Mouse (Mus musculus) embryonic facial prominence, embryonic 13.5 days (tissue): Measurements from ENCODE around the gene Kdm6b. TPM values are rescaled to one million over a fixed set of nuclear protein-coding genes. Genes with fewer than 3 reads are reported as not detected.

Experiments used
- ATAC-seq: fragments of 200-750 bp; cut with Nextera tagmentation; 2 replicates; pipeline ENCODE4 v1.8.0; 2017; ENCODE audit warnings: low read depth; ENCODE audit not compliant: insufficient number of reproducible peaks, insufficient read depth, low FRiP score, low TSS enrichment
- H3K27ac ChIP-seq: fragments of 300-500 bp; sonication (generic); 2 replicates; pipeline ENCODE4 v1.5.1; 2015; ENCODE audit warnings: moderate library complexity, mild to moderate bottlenecking, inconsistent platforms
- H3K27me3 ChIP-seq: fragments of 300-500 bp; sonication (generic); 2 replicates; pipeline ENCODE4 v1.6.1; 2015; ENCODE audit warnings: mild to moderate bottlenecking, inconsistent platforms
- H3K36me3 ChIP-seq: fragments of 300-500 bp; sonication (generic); 2 replicates; pipeline ENCODE4 v1.6.1; 2015; ENCODE audit warnings: mild to moderate bottlenecking, inconsistent platforms
- H3K4me1 ChIP-seq: fragments of 300-500 bp; sonication (generic); 2 replicates; pipeline ENCODE4 v1.6.1; 2015; ENCODE audit warnings: inconsistent platforms
- H3K4me2 ChIP-seq: fragments of 300-500 bp; sonication (generic); 2 replicates; pipeline ENCODE4 v1.6.1; 2015; ENCODE audit warnings: moderate library complexity, mild to moderate bottlenecking, inconsistent platforms
- H3K4me3 ChIP-seq: fragments of 300-500 bp; sonication (generic); 2 replicates; pipeline ENCODE4 v1.5.1; 2015; ENCODE audit warnings: mild to moderate bottlenecking, inconsistent platforms
- H3K9ac ChIP-seq: fragments of 300-500 bp; sonication (generic); 2 replicates; pipeline ENCODE4 v1.6.1; 2015; ENCODE audit warnings: mild to moderate bottlenecking, inconsistent platforms
- H3K9me3 ChIP-seq: fragments of 300-500 bp; sonication (generic); 2 replicates; pipeline ENCODE4 v1.6.1; 2016; ENCODE audit warnings: inconsistent platforms
- WGBS: fragments of 180-500 bp; shearing (Covaris S2); methylation state at CpG from one replicate; pipeline ENCODE4 v1.1.7; 2015; ENCODE audit warnings: mixed read lengths; 5-methylcytosine and 5-hydroxymethylcytosine counted together
- polyA plus RNA-seq: library from polyadenylated mRNA; unstranded; fragments of >200 nt; fragmentation: Nextera tagmentation; extraction: Ambion mirVana; gene quantifications from 2 replicates; pipeline ENCODE4 v1.2.1, GENCODE M21; 2015

Kdm6b gene
- polyA plus RNA-seq, 1 experiment from 2014 or later: 41.3 TPM

DNA sequence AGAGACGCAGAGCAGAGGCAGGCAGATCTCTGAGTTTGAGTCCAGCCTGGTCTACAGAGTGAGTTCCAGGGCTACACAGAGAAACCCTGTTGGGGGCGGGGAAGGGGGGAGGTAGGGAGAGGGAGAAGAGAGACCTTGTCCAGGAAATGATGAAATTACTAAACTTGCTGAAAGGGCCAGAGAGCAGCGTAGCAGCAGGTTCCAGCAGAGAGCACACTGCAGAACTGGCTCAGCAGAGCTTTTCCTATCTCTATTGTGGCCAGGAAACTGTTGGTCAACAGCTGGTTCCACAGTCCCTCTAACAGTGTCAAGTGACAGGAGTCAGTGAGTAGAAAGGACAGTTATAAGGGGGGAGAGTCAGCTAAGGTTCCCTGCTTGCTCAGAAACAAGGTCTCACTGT is 33.9 kb downstream of the Kdm6b start:
- no peak overlapping the region for H3K27ac ChIP-seq

DNA sequence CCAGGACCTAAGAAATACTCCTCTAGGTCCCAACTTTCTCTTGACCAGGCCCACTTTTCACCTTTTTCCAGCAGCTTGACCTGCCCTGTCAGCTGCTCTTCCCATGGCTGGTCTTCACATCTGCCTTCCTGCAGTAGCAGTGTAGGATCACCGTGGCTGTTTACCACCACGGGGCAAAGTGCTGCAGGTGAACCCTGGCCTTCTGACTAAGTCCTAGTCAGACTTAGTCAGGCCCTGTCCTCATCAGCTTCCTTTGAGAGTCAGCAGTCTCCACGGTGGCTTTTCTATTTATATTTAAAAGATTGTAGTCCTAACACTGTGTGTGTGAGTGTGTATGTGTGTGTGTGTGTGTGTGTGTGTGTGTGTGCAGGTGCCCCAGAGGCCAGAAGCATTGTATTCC is 35.7 kb downstream of the Kdm6b start:
- H3K4me2 ChIP-seq: no peak overlapping the region
- no peaks in the 10 kb centered on the region for H3K27me3 ChIP-seq
- no peak overlapping the region for H3K27ac ChIP-seq
- ATAC-seq: no peak
- H3K4me3 ChIP-seq: no peak overlapping the region
- WGBS: 82% methylated on average over 3 of the region's 3 CpGs
- peaks cover 3% of the 10 kb centered on the region; the same call in 1 of the 2 replicates for H3K4me1 ChIP-seq
- peaks cover 29% of the 10 kb centered on the region for H3K36me3 ChIP-seq
- H3K9me3 ChIP-seq: no peaks in the 10 kb centered on the region
- no peak overlapping the region for H3K9ac ChIP-seq

More for the DNA sequence above, 33.9 kb downstream of the Kdm6b start:
- Histone ChIP-seq H3K4me1 (peaks cover 3% of the 10 kb centered on the region; the same call in 1 of the 2 replicates), H3K4me3 (no peak overlapping the region), H3K9me3 (no peaks in the 10 kb centered on the region), H3K4me2 (no peak overlapping the region), H3K9ac (no peak overlapping the region), H3K27me3 (no peaks in the 10 kb centered on the region), H3K36me3 (peaks cover 19% of the 10 kb centered on the region)
- WGBS: 81% methylated on average over 3 of the region's 3 CpGs
- ATAC-seq: no peak

DNA sequence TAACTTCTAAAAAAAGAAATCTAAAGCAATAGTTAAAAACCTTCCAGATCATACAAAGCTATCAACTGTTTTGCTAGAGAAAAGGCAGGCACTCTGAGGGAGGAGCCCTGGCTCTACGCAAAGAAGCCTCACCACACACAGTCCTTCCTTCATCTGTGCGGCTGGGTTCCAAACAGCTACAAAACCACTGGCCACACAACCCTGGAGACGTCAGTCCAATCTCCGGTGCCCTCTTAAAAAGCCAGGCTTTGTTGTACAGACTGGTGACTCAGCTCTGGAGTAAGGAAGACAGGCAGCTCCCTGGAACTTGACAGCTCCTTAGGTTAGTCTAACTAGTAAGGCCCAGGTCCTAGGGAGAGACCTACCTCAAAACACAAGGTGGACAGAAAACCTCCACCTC is 37.8 kb downstream of the Kdm6b start:
- ATAC-seq: no peak
- Histone ChIP-seq H3K4me2 (no peak overlapping the region), H3K27me3 (no peaks in the 10 kb centered on the region), H3K4me1 (peaks cover 18% of the 10 kb centered on the region), H3K36me3 (peaks cover 34% of the 10 kb centered on the region), H3K9ac (no peak overlapping the region), H3K4me3 (no peak overlapping the region), H3K9me3 (no peaks in the 10 kb centered on the region), H3K27ac (no peak overlapping the region)
- WGBS: 89% methylated on average over 4 of the region's 4 CpGs

DNA sequence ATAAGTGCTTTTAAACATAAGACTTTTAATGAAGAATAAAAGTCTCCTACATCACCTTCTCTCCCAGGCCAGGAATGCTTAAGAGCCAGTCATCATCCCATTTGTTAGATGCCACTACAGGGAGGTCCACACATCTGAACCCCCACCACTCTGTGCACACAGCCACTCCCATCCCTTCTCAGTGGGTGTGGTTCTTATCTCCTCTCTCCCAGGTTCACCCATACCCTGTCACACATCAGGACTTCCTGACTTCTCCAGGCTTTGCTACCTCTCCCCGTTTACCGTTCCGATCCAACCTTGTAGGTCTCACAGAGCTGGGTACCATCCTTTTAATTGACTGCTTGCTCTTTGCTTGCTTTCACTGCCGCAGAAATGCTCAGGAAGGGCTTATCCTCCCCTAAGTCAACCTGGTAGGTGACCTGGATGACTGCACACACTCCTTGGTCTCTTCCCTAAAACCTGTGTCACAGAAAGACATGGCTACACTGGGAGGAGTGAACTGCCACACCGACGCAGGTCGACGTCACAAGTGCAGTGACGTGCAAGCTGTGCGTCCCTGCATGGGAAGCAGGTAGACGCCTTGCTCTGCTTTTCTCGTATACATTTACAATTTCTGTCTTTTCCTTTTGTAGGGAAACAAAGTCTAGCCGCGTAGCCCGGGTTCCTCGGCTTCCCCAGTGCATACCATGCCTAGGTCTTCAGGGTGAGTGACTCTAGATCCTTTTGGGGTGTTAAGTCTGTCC is 40.1 kb downstream of the Kdm6b start:
- H3K4me2 ChIP-seq: no peak overlapping the region; the same call in 1 of the 2 replicates
- no peak overlapping the region for H3K27ac ChIP-seq
- peaks cover 20% of the 10 kb centered on the region for H3K4me1 ChIP-seq
- H3K36me3 ChIP-seq: peaks cover 31% of the 10 kb centered on the region
- H3K4me3 ChIP-seq: no peak overlapping the region
- H3K27me3 ChIP-seq: no peaks in the 10 kb centered on the region
- no peaks in the 10 kb centered on the region for H3K9me3 ChIP-seq
- ATAC-seq: no peak
- no peak overlapping the region for H3K9ac ChIP-seq
- 90% methylated on average over 16 of the region's 16 CpGs for WGBS

DNA sequence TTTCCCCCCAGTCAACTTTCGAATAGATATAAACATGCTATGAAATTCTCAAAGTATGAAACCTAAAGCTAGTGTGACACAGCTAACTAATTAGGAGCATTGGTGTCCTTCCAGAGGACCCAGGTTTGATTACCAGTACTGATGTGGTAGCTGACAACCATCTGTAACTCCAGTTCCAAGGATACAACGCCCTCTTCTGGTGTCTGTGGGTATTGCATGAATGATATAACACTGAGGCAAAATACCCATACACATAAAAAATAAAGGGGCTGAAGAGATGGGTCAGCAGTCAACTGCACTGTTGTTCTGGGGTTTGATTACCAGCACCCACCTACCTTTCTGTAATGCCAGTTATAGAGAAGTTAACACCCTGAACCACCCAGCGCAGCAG is 40.7 kb downstream of the Kdm6b start:
- no peaks in the 10 kb centered on the region for H3K27me3 ChIP-seq
- no peaks in the 10 kb centered on the region for H3K9me3 ChIP-seq
- WGBS: 62% methylated on average over 3 of the region's 3 CpGs
- peaks cover 20% of the 10 kb centered on the region for H3K4me1 ChIP-seq
- peaks cover 27% of the 10 kb centered on the region for H3K36me3 ChIP-seq
- ATAC-seq: no peak
- no peak overlapping the region for H3K4me3 ChIP-seq
- H3K9ac ChIP-seq: no peak overlapping the region
- H3K27ac ChIP-seq: peak overlapping the region; percentile 79; the same call in 1 of the 2 replicates
- no peak overlapping the region for H3K4me2 ChIP-seq

DNA sequence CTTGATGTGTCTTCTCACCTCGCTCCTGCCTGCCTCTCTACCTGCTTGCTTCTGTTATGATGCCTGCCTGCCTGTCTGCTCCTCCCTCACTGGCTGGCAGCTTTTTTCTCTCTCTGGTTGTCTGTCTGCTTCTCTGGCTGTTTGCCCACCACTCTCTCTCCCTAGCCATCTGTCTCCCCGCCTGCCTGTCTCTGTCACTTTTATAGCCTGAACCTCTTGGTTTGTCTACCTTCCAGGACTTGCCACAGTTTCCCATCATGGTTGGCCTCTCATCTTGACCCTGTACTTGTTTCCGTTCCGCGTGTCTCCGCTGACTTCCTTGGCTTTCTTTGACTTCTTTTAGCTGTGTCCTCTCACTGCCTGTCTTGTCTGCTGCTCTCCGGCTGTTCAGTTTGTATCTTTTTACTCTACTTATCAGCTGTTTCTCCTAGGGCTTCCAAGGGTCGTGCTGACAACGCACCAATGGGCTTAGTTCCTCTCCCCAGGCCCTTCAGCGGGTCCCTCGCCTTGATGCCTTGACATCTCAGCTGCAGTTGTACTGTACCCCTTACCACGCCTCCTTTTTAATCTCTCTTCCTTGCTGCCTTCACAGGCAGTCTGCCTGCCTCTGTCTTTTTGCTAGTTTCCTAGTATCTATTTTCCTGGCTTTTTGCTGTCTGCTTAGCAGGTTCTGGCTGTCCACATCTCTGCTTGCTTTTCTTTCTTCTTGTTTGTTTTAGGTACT is 41.3 kb downstream of the Kdm6b start:
- H3K9me3 ChIP-seq: no peaks in the 10 kb centered on the region
- peaks cover 21% of the 10 kb centered on the region for H3K36me3 ChIP-seq
- no peak overlapping the region for H3K4me3 ChIP-seq
- H3K4me2 ChIP-seq: peak overlapping the region; percentile 39; the same call in 1 of the 2 replicates
- H3K27ac ChIP-seq: peak overlapping the region; percentile 79
- peaks cover 20% of the 10 kb centered on the region for H3K4me1 ChIP-seq
- no peak for ATAC-seq
- 58% methylated on average over 12 of the region's 12 CpGs for WGBS
- H3K27me3 ChIP-seq: no peaks in the 10 kb centered on the region
- H3K9ac ChIP-seq: 0 out of 2 replicates have a peak overlapping the region, but pooled peaks have one; percentile 28

DNA sequence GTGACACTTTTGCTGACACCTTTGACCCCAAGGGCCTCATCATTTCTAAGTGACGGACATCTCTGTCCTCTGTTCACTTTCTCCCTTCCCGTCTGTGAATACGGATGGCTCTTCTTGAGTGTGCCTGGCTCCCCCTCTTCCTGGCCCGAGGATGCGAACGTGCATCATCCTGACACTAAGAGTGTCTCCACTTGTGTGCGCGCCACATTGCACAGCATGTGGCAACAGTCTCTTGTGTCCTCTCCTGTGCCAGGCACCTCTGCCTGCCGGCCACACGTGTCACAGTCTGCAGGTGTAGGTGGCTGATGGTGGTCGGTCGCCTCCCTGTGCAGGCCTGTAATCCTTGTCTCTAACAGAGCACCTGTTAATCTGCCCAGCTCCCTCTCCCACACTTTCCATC is 41.9 kb downstream of the Kdm6b start:
- Histone ChIP-seq H3K9me3 (no peaks in the 10 kb centered on the region), H3K4me3 (no peak overlapping the region), H3K36me3 (peaks cover 20% of the 10 kb centered on the region), H3K4me2 (peak overlapping the region; percentile 39; the same call in 1 of the 2 replicates), H3K4me1 (peaks cover 20% of the 10 kb centered on the region), H3K9ac (peak overlapping the region; percentile 28; the same call in 1 of the 2 replicates), H3K27me3 (no peaks in the 10 kb centered on the region), H3K27ac (peak overlapping the region; percentile 79)
- WGBS: 55% methylated on average over 12 of the region's 12 CpGs
- ATAC-seq: peak; percentile 8; the same call in 1 of the 2 replicates

DNA sequence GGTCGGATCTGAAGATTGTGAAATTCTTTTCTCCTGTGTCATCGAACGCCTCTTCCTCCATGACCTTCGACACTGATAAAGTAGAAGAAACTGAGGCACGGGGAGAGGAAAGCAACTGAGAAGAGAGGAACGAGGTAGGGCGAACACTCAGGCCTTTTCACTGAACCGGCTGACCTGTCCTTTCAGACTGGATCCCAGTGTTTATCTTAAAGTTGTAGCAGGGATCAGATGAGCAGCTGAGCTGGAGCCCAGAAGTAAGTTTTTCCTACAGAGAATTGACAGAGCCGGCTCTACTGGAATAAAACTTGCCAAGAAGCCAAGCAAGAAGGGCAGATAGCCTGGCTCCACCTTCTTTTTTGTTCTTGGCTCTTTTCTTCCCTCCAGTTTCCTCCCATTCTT is 42.7 kb downstream of the Kdm6b start:
- no peak for ATAC-seq
- peaks cover 25% of the 10 kb centered on the region for H3K4me1 ChIP-seq
- peak overlapping the region; percentile 28; the same call in 1 of the 2 replicates for H3K9ac ChIP-seq
- no peaks in the 10 kb centered on the region for H3K9me3 ChIP-seq
- no peak overlapping the region for H3K4me3 ChIP-seq
- peaks cover 18% of the 10 kb centered on the region for H3K36me3 ChIP-seq
- H3K4me2 ChIP-seq: peak overlapping the region; percentile 39
- 22% methylated on average over 9 of the region's 9 CpGs for WGBS
- no peaks in the 10 kb centered on the region for H3K27me3 ChIP-seq
- peak overlapping the region; percentile 79 for H3K27ac ChIP-seq

DNA sequence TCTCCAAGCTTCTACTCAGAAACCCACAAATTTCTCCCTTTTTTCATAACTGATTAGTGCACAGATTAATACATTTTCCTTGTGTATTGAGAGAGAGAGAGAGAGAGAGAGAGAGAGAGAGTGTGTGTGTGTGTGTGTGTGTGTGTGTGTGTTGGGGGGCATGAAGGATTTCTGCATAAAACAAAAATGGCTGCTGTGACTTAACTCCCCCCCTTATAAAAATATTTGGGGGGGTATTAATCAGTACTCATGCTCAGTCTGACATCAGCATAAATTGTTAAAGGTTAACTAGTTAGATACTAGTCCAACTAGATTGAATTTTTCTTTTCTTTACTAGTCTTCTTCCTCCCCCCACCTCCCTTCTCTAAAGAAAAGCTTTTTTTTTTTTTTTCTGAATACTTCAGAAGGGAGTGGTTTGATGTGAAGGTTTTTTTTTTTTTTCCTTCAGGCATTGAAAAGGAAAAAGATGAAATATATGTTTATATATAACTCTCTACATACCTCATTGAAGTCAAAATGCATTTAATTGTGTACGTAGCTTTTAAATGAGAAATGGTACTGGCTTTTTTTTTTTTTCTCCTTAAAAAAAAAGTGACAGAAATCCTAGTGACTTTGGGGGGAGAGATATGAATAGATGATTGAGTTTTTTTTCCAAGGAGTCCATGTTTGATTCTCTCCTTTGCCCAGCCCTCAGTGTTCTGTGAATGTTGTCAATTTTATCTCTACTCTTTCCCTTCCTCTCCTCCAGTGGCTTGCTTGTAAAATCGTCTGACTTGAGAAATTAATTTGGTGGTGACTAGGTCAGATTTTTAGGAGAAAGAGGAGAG is 43.3 kb downstream of the Kdm6b start:
- Histone ChIP-seq H3K27ac (peak overlapping the region; percentile 100), H3K4me3 (peak overlapping the region; percentile 84), H3K36me3 (peaks cover 15% of the 10 kb centered on the region), H3K4me2 (peak overlapping the region; percentile 97), H3K9ac (peak overlapping the region; percentile 100), H3K27me3 (no peaks in the 10 kb centered on the region), H3K4me1 (peaks cover 31% of the 10 kb centered on the region), H3K9me3 (no peaks in the 10 kb centered on the region)
- 12% methylated on average over 2 of the region's 2 CpGs for WGBS
- ATAC-seq: no peak

DNA sequence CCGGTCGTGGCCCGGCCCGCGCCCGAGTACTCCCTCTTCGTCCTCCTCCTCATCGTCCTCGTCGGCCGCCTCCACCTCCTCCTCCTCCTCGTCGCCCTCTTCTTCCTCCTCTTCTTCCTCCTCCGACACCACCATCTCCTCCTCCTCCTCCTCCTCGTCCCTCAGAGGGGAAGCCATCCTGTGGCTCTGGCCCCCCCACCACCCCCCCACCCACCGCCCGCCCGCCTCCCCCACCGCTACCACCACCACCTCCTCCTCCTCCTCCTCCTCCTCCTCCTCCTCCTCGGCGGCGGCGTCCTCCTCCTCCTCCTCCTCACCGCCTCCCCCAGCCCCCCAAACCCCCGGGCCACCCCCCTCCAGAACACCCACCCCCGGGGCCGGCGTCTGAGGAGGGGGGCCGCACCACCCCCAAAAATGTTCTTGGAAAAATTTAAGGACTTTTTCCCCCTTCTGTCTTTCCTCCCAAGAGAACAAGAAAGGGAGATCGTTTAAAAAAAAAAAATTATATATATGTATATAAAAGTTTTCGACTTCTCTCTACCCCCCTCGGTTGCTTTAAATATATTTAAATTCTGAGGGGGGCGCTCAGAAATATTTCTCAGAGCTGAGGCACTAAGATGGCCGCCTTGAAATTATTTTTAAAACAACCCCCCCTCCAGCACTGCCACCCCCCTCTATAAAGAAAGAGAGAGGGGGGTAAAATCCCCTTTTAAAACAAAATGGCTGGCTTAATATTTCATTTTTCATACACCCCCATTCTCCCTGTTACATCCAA is 44.1 kb downstream of the Kdm6b start, which contains the start of gene Chd3:
Chd3 (minus strand) TSS at position 192 of the 775 bp plus-strand sequence.
- no peaks in the 10 kb centered on the region for H3K27me3 ChIP-seq
- under 1% methylated on average over 19 of the region's 34 CpGs for WGBS
- H3K4me3 ChIP-seq: peak within 1 kb of the TSS; percentile 84
- peaks cover 39% of the 10 kb centered on the region for H3K4me1 ChIP-seq
- peak within 1 kb of the TSS; percentile 100 for H3K9ac ChIP-seq
- ATAC-seq: no peak
- H3K36me3 ChIP-seq: peaks cover 17% of the 10 kb centered on the region
- H3K27ac ChIP-seq: peak within 1 kb of the TSS; percentile 100
- H3K9me3 ChIP-seq: no peaks in the 10 kb centered on the region
- peak within 1 kb of the TSS; percentile 97 for H3K4me2 ChIP-seq
